Mouse (Mus musculus) activated CD4-positive, CD25-positive, alpha-beta regulatory T cell, adult 4 months (primary cell): ENCODE data around the gene Baiap2l1. TPM values are rescaled to one million over a fixed set of nuclear protein-coding genes. Genes with fewer than 3 reads are reported as not detected.

Experiments used
- ATAC-seq: one replicate; pipeline ENCODE4 v1.8.0; 2017
- polyA plus RNA-seq, 2 experiments: library from polyadenylated mRNA; unstranded; fragments of 100-300 nt; shearing (Covaris generic); gene quantifications; one replicate each; pipeline ENCODE4 v1.2.1; 2017

Baiap2l1 gene
- polyA plus RNA-seq, 2 experiments from 2014 or later: 0.70 to 0.87 TPM

GRCm38 (mm10) chr5:144283551-144284031 lies 74.3 kb downstream of the Baiap2l1 start:
- peak; percentile 57 for ATAC-seq

GRCm38 (mm10) chr5:144282470-144283260 lies 75.2 kb downstream of the Baiap2l1 start:
- ATAC-seq: no peak

GRCm38 (mm10) chr5:144279926-144280325 lies 78.0 kb downstream of the Baiap2l1 start:
- ATAC-seq: no peak

- ATAC-seq: no peak
Measured at GRCm38 (mm10) chr5:144279081-144279541, 78.8 kb downstream of the Baiap2l1 start.

- ATAC-seq: no peak
Measured at GRCm38 (mm10) chr5:144278374-144278960, 79.4 kb downstream of the Baiap2l1 start.

GRCm38 (mm10) chr5:144276898-144277630 lies 80.8 kb downstream of the Baiap2l1 start:
- peak; percentile 72 for ATAC-seq

- ATAC-seq: no peak
Measured at GRCm38 (mm10) chr5:144274904-144275303, 83.0 kb downstream of the Baiap2l1 start.

- no peak for ATAC-seq
Measured at GRCm38 (mm10) chr5:144271772-144272171, 86.1 kb downstream of the Baiap2l1 start.

- no peak for ATAC-seq
Measured at GRCm38 (mm10) chr5:144271118-144271517, 86.8 kb downstream of the Baiap2l1 start.

- ATAC-seq: no peak
Measured at GRCm38 (mm10) chr5:144270420-144270819, 87.5 kb downstream of the Baiap2l1 start.

- no peak for ATAC-seq
Measured at GRCm38 (mm10) chr5:144269926-144270325, 88.0 kb downstream of the Baiap2l1 start.

GRCm38 (mm10) chr5:144267535-144268241 lies 90.2 kb downstream of the Baiap2l1 start:
- no peak for ATAC-seq

GRCm38 (mm10) chr5:144263496-144263895 lies 94.4 kb downstream of the Baiap2l1 start:
- ATAC-seq: no peak

GRCm38 (mm10) chr5:144263082-144263481 lies 94.8 kb downstream of the Baiap2l1 start:
- no peak for ATAC-seq

GRCm38 (mm10) chr5:144261829-144262228 lies 96.1 kb downstream of the Baiap2l1 start:
- no peak for ATAC-seq

GRCm38 (mm10) chr5:144261309-144261708 lies 96.6 kb downstream of the Baiap2l1 start:
- no peak for ATAC-seq

GRCm38 (mm10) chr5:144260464-144260863 lies 97.4 kb downstream of the Baiap2l1 start:
- no peak for ATAC-seq

GRCm38 (mm10) chr5:144259228-144259627 lies 98.7 kb downstream of the Baiap2l1 start:
- ATAC-seq: no peak

- no peak for ATAC-seq
Measured at GRCm38 (mm10) chr5:144258687-144259086, 99.2 kb downstream of the Baiap2l1 start.

- ATAC-seq: no peak
Measured at GRCm38 (mm10) chr5:144258131-144258611, 99.7 kb downstream of the Baiap2l1 start.

- ATAC-seq: no peak
Measured at GRCm38 (mm10) chr5:144257451-144258110, 100.3 kb downstream of the Baiap2l1 start.

- ATAC-seq: no peak
Measured at GRCm38 (mm10) chr5:144256888-144257287, 101.0 kb downstream of the Baiap2l1 start.
